Mouse (Mus musculus): ENCODE data around the gene Insc. TPM values are rescaled to one million over a fixed set of nuclear protein-coding genes. Genes with fewer than 3 reads are reported as not detected.

The Insc gene
- polyA plus RNA-seq (2014; fragmentation: Illumina TruSeq; extraction: RNeasy Lipid Tissue Mini Kit (QIAGEN cat#74804)) = 2.2 TPM

DNA sequence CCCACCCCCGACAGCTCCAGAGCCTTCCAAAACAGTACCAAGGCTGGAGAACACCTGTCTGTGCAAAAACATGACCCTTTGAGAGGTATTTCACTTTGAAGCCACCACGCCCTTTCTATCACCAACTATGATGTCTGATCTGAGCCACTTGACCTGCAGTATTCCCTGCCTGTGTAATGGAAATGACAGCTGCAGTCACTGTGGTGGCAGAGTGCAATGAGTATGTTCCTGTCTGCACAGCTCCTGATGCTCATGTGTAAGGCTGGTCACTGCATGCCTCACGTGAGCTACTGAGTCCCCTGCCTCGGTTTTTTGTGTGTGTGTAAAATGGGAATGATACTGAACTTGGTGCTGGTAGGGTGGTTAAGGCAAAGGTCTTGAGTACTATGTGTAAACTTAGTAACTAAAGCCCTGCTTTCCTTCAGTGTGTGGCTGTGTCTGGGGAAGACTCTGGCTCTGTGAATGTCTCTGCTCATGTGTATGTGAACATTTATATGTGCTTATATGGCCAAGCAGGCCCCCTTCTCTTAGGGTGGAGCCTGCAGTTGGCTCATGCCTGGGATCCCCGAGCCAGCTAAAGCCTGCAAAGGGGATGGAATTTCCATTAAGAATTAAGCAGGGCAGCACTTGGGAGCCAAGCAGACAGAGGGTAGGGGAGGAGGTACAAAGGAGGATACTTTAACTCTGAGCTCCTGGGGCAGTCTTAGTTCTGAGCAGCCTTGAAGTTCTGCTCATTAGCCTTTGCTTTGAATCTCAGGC is at the start of gene Insc:
TSS of gene Insc (plus strand) at position 673 of the 759 bp plus-strand sequence.

DNA sequence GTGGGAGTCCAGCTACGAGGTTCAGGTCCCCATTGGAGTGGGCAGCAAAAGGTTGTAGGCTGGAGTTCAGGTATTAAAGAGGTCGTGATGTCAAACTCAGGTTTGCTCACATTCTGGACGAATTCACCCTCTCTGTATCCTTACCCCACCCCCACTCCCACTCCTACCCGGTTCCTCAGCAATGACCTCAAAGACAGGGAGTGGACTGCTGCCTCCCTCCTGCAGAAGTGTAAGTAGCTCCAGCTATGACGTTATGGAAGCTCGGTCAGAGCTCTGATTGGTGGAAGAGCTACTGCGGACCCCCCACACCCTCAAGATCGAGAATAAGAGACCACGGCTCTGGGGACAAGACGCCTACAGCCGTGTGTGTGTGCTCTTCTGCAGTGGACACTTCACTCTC is 25.2 kb upstream of the Insc start, which contains the start of gene Calcb:
TSS of gene Calcb (plus strand) at position 344 of the 400 bp plus-strand sequence.

Other genes starting within 250 kb of the Insc start
- 6.8 TPM for gene Cyp2r1, start 180.7 kb upstream of the Insc start, polyA plus RNA-seq (2014; fragmentation: Illumina TruSeq; extraction: RNeasy Lipid Tissue Mini Kit (QIAGEN cat#74804))
- gene Calca, start 107.3 kb upstream of the Insc start, polyA plus RNA-seq (2014; fragmentation: Illumina TruSeq; extraction: RNeasy Lipid Tissue Mini Kit (QIAGEN cat#74804)) = not detected
- 1.1 TPM for gene Calcb, start 25.1 kb upstream of the Insc start, polyA plus RNA-seq (2014; fragmentation: Illumina TruSeq; extraction: RNeasy Lipid Tissue Mini Kit (QIAGEN cat#74804))